10 mouse cellular contexts compared by ENCODE assay signal in genomic region chr7:97085291-97085690, GRCm38 (mm10). TPM values are rescaled to one million over a fixed set of nuclear protein-coding genes. Genes with fewer than 3 reads are reported as not detected.
DNase-seq lines count a peak whose midpoint lies in the region; TF ChIP-seq lines count a peak whose summit lies in the region.
"Had no signal": no experiment of that assay in that cellular context is flagged by ENCODE, and none has a peak within 500 bp of the region (broad histone marks: within the 10 kb centered on the region; RNA-seq: fewer than 3 reads in every experiment).

No protein-coding gene starts in this region.

- no peak for TF ChIP-seq EP300 in MEL (IDR thresholded peaks at IDR 0.05; ENCODE audit: low read depth in 1 of 2, low read length in 2 of 2)

- no peak overlapping the region for H3K27ac ChIP-seq in layer of hippocampus, adult 2 months
- H3K27ac ChIP-seq in MEL (ENCODE audit: control insufficient read depth, low read depth, low read length): no peak overlapping the region
- H3K27ac ChIP-seq: neural tube, embryonic 12.5 days had no signal

- peaks cover 31% of the 10 kb centered on the region for H3K79me2 ChIP-seq in MEL (ENCODE audit: control insufficient read depth, insufficient read depth, low read length, poor library complexity)

- peak; percentile 91 for TF ChIP-seq CTCF in layer of hippocampus, adult 2 months (conservative IDR thresholded peaks at IDR 0.05)
- TF ChIP-seq CTCF in MEL (IDR thresholded peaks at IDR 0.05 in 2 of 3, conservative IDR thresholded peaks at IDR 0.05 in 1 of 3; ENCODE audit: control insufficient read depth in 1 of 3, insufficient read depth in 1 of 3, low read depth in 2 of 3, low read length in 3 of 3, poor library complexity in 1 of 3, severe bottlenecking in 1 of 3): peak; percentile 2 to 76 (median 42); a peak in 3 of 6 replicates

- H3K4me3 ChIP-seq in layer of hippocampus, adult 2 months: no peak overlapping the region
- H3K4me3 ChIP-seq in MEL (ENCODE audit: control insufficient read depth in 1 of 2, insufficient read depth in 1 of 2, low read depth in 2 of 2, low read length in 2 of 2): no peak overlapping the region
- H3K4me3 ChIP-seq: neural tube, embryonic 12.5 days had no signal

- H3K9ac ChIP-seq in MEL (ENCODE audit: control insufficient read depth, low read depth, low read length, poor library complexity, severe bottlenecking): no peak overlapping the region
- H3K9ac ChIP-seq: neural tube, embryonic 12.5 days had no signal

- no peaks in the 10 kb centered on the region for H3K9me3 ChIP-seq in MEL (replicated peaks; ENCODE audit: insufficient read depth, low read length)
- H3K9me3 ChIP-seq: G1E; neural tube, embryonic 12.5 days had no signal

- peaks cover 3 to 16% of the 10 kb centered on the region in 2 experiments for H3K4me1 ChIP-seq in MEL (ENCODE audit: control insufficient read depth in 1 of 2, insufficient read depth in 2 of 2, low read length in 2 of 2)

- peaks cover 0 to 32% of the 10 kb centered on the region in 2 experiments; a peak in 2 of 4 replicates for H3K36me3 ChIP-seq in MEL (ENCODE audit: control insufficient read depth in 1 of 2, insufficient read depth in 2 of 2, low read length in 2 of 2)
- H3K36me3 ChIP-seq: neural tube, embryonic 12.5 days had no signal

- TF ChIP-seq POLR2A in MEL (IDR thresholded peaks at IDR 0.05; ENCODE audit: control insufficient read depth in 1 of 2, insufficient read depth in 1 of 2, low read depth in 1 of 2, low read length in 2 of 2, poor library complexity in 1 of 2): no peak

- TF ChIP-seq RAD21 in MEL (IDR thresholded peaks at IDR 0.05; ENCODE audit: low read depth, low read length): peak; percentile 60

- peak; percentile 36 to 59 for DNase-seq in cerebellum, postnatal 14 days
- DNase-seq in cerebellum, postnatal 4 days (ENCODE audit: low spot score in 2 of 2): no peak
- DNase-seq in layer of hippocampus, adult 2 months (ENCODE audit: low spot score in 2 of 2): peak; percentile 27 to 39
- no peak for DNase-seq in layer of hippocampus, postnatal 25 days (ENCODE audit: extremely low spot score in 1 of 2, low spot score in 1 of 2)
- peak; percentile 86 for DNase-seq in MEL (ENCODE audit: low read depth, low spot score)
- peak; percentile 78 for DNase-seq in induced T-regulatory cell, adult 2 months (ENCODE audit: low read depth)
- no peak for DNase-seq in urinary bladder, postnatal 25 days (ENCODE audit: low spot score)
- no peak for DNase-seq in layer of hippocampus, adult 9-10 months (ENCODE audit: low spot score)

- H3K27me3 ChIP-seq in MEL (ENCODE audit: control insufficient read depth in 1 of 2, insufficient read depth in 2 of 2, low read length in 2 of 2): no peaks in the 10 kb centered on the region
- H3K27me3 ChIP-seq: neural tube, embryonic 12.5 days had no signal

TF ChIP-seq in MEL, 35 proteins besides CTCF, POLR2A, EP300 and RAD21:
- TF ChIP-seq E2F4 (IDR thresholded peaks at IDR 0.05; ENCODE audit: borderline replicate concordance, low read depth, low read length) (no peak), SMC3 (IDR thresholded peaks at IDR 0.05; ENCODE audit: low read depth, low read length) (peak; percentile 78), BHLHE40 (IDR thresholded peaks at IDR 0.05; ENCODE audit: borderline replicate concordance, low read depth, low read length) (no peak), GATA1 (IDR thresholded peaks at IDR 0.05; ENCODE audit: low read depth, low read length) (no peak), MAFK (IDR thresholded peaks at IDR 0.05; ENCODE audit: borderline replicate concordance, low read depth, low read length) (no peak), POLR2AphosphoS2 (IDR thresholded peaks at IDR 0.05; ENCODE audit: low read length) (no peak), ZC3H11A (IDR thresholded peaks at IDR 0.05; ENCODE audit: low read depth, low read length) (peak; percentile 40), NRF1 (IDR thresholded peaks at IDR 0.05; ENCODE audit: insufficient read depth, low read depth, low read length, poor library complexity, severe bottlenecking) (no peak), ETS1 (IDR thresholded peaks at IDR 0.05; ENCODE audit: low read depth, low read length) (no peak)

RNA-seq across cellular contexts. Expression of gene Gab2, which starts 3.9 kb away (rescaled TPM):
- 10 to 100 TPM; 12.2 to 13.6 TPM for total RNA-seq in layer of hippocampus, adult 2 months (2021)
- total RNA-seq in layer of hippocampus, postnatal 25 days (2021): 10 to 100 TPM in 1 of 2 experiments, 1 to 10 TPM in 1; 9.9 to 11.5 TPM
- total RNA-seq in MEL (2012; rRNA removed): 5.0 and 5.1 TPM in 2 replicates
- 10 to 100 TPM in 1 of 2 experiments, not detected in 1; 11.5 TPM for polyA plus RNA-seq in MEL (2012; ENCODE audit: insufficient read depth in 1 of 2, insufficient read length in 2 of 2, low read depth in 1 of 2, low replicate concordance in 2 of 2, missing spikeins in 1 of 2)

Comparison
In these comparisons a context has a peak if more than half of its experiments do, and no peak if none do; other contexts are left out.
1. DNase-seq: peak in cerebellum, postnatal 14 days (2 of 2), layer of hippocampus, adult 2 months (2 of 2), MEL (single experiment) and induced T-regulatory cell, adult 2 months (single experiment); none in cerebellum, postnatal 4 days (0 of 2), layer of hippocampus, postnatal 25 days (0 of 2), urinary bladder, postnatal 25 days (single experiment) and layer of hippocampus, adult 9-10 months (single experiment).